Comparison of ENCODE assay signal across 18 mouse cellular contexts in genomic region chr12:99268954-99269353, GRCm38 (mm10).
DNase-seq lines count a peak whose midpoint lies in the region; ATAC-seq and TF ChIP-seq lines count a peak whose summit lies in the region.
"Had no signal": no experiment of that assay in that cellular context is flagged by ENCODE, and none has a peak within 500 bp of the region (broad histone marks: within the 10 kb centered on the region; RNA-seq: fewer than 3 reads in every experiment).

No protein-coding gene starts in this region.

- peaks cover 10% of the 10 kb centered on the region; the same call in 1 of the 2 replicates for H3K4me1 ChIP-seq in forebrain, embryonic 11.5 days (replicated peaks; ENCODE audit: control insufficient read depth, insufficient read depth, low read length)
- H3K4me1 ChIP-seq in forebrain, embryonic 15.5 days: peaks cover 20% of the 10 kb centered on the region
- H3K4me1 ChIP-seq in heart, embryonic 12.5 days (replicated peaks): peaks cover 51% of the 10 kb centered on the region
- peaks cover 39% of the 10 kb centered on the region for H3K4me1 ChIP-seq in hindbrain, embryonic 13.5 days (replicated peaks)
- H3K4me1 ChIP-seq in hindbrain, postnatal 0 days (ENCODE audit: insufficient read depth, low read length): peaks cover 18% of the 10 kb centered on the region; the same call in 1 of the 2 replicates
- 0 out of 2 replicates have a peak, but pooled peaks cover 2% of the 10 kb centered on the region for H3K4me1 ChIP-seq in stomach, embryonic 15.5 days
- no peaks in the 10 kb centered on the region for H3K4me1 ChIP-seq in stomach, postnatal 0 days (replicated peaks; ENCODE audit: control insufficient read depth, insufficient read depth)
- H3K4me1 ChIP-seq: limb, embryonic 15.5 days had no signal

- H3K27ac ChIP-seq in forebrain, embryonic 11.5 days (ENCODE audit: low read depth, low read length): no peak overlapping the region
- H3K27ac ChIP-seq in forebrain, embryonic 15.5 days (replicated peaks): no peak overlapping the region
- H3K27ac ChIP-seq in heart, embryonic 12.5 days (ENCODE audit: poor library complexity, severe bottlenecking): peak overlapping the region; percentile 71
- H3K27ac ChIP-seq in hindbrain, embryonic 13.5 days: peak overlapping the region; percentile 32; the same call in 1 of the 2 replicates
- no peak overlapping the region for H3K27ac ChIP-seq in hindbrain, postnatal 0 days
- no peak overlapping the region for H3K27ac ChIP-seq in stomach, embryonic 15.5 days
- H3K27ac ChIP-seq in stomach, postnatal 0 days (replicated peaks): no peak overlapping the region
- H3K27ac ChIP-seq: hindbrain, embryonic 14.5 days; kidney, postnatal 0 days; limb, embryonic 15.5 days; liver, embryonic 14.5 days; lung, embryonic 15.5 days; macrophage had no signal

- no peaks in the 10 kb centered on the region for H3K9me3 ChIP-seq in forebrain, embryonic 11.5 days (ENCODE audit: control insufficient read depth, low read length)
- H3K9me3 ChIP-seq in forebrain, embryonic 15.5 days: no peaks in the 10 kb centered on the region
- no peaks in the 10 kb centered on the region for H3K9me3 ChIP-seq in heart, embryonic 12.5 days (replicated peaks)
- no peaks in the 10 kb centered on the region for H3K9me3 ChIP-seq in hindbrain, embryonic 13.5 days
- no peaks in the 10 kb centered on the region for H3K9me3 ChIP-seq in hindbrain, postnatal 0 days (ENCODE audit: low read length)
- no peaks in the 10 kb centered on the region for H3K9me3 ChIP-seq in stomach, embryonic 15.5 days
- H3K9me3 ChIP-seq in stomach, postnatal 0 days (ENCODE audit: control insufficient read depth, low read length): no peaks in the 10 kb centered on the region
- H3K9me3 ChIP-seq: limb, embryonic 15.5 days; lung, embryonic 15.5 days had no signal

- intact Hi-C loops in heart, postnatal 36 days (cut with DNase I): no loop called here

- no peak overlapping the region for H3K9ac ChIP-seq in forebrain, embryonic 11.5 days (ENCODE audit: low read length)
- H3K9ac ChIP-seq in forebrain, embryonic 15.5 days (replicated peaks): no peak overlapping the region
- H3K9ac ChIP-seq in heart, embryonic 12.5 days: no peak overlapping the region; the same call in 1 of the 2 replicates
- no peak overlapping the region for H3K9ac ChIP-seq in hindbrain, embryonic 13.5 days
- H3K9ac ChIP-seq in hindbrain, postnatal 0 days (replicated peaks; ENCODE audit: low read length): no peak overlapping the region
- no peak overlapping the region for H3K9ac ChIP-seq in stomach, embryonic 15.5 days
- no peak overlapping the region for H3K9ac ChIP-seq in stomach, postnatal 0 days (ENCODE audit: low read length)
- H3K9ac ChIP-seq: hindbrain, embryonic 14.5 days; limb, embryonic 15.5 days; liver, embryonic 14.5 days; lung, embryonic 15.5 days had no signal

- 45% methylated on average over 11 of the region's 11 CpGs for WGBS in forebrain, embryonic 11.5 days
- 19% methylated on average over 11 of the region's 11 CpGs for WGBS in forebrain, embryonic 15.5 days
- 85% methylated on average over 11 of the region's 11 CpGs for WGBS in heart, embryonic 12.5 days
- WGBS in hindbrain, embryonic 13.5 days: 47% methylated on average over 11 of the region's 11 CpGs
- WGBS in hindbrain, postnatal 0 days: 59% methylated on average over 11 of the region's 11 CpGs
- WGBS in stomach, embryonic 15.5 days: 86% methylated on average over 11 of the region's 11 CpGs
- WGBS in stomach, postnatal 0 days: 79% methylated on average over 11 of the region's 11 CpGs

- no peak overlapping the region for H3K4me3 ChIP-seq in forebrain, embryonic 11.5 days (ENCODE audit: low read depth, low read length)
- H3K4me3 ChIP-seq in forebrain, embryonic 15.5 days: no peak overlapping the region
- H3K4me3 ChIP-seq in heart, embryonic 12.5 days: no peak overlapping the region
- H3K4me3 ChIP-seq in hindbrain, embryonic 13.5 days: no peak overlapping the region
- no peak overlapping the region for H3K4me3 ChIP-seq in hindbrain, postnatal 0 days (ENCODE audit: low read length)
- no peak overlapping the region for H3K4me3 ChIP-seq in stomach, embryonic 15.5 days (replicated peaks)
- no peak overlapping the region for H3K4me3 ChIP-seq in stomach, postnatal 0 days (ENCODE audit: low read depth, low read length)
- H3K4me3 ChIP-seq: limb, embryonic 15.5 days; lung, embryonic 15.5 days had no signal

- no peak for TF ChIP-seq CTCF in hindbrain, postnatal 0 days (IDR thresholded peaks at IDR 0.05; ENCODE audit: low read depth)
- no peak for TF ChIP-seq CTCF in stomach, postnatal 0 days (IDR thresholded peaks at IDR 0.05; ENCODE audit: low read depth)

- no peak for TF ChIP-seq EP300 in stomach, postnatal 0 days (optimal IDR thresholded peaks at IDR 0.05)

- peak; percentile 31; the same call in 1 of the 2 replicates for ATAC-seq in forebrain, embryonic 11.5 days (replicated peaks; ENCODE audit: low FRiP score)
- no peak for ATAC-seq in forebrain, embryonic 15.5 days (replicated peaks)
- ATAC-seq in heart, embryonic 12.5 days (ENCODE audit: insufficient number of reproducible peaks, low FRiP score): no peak
- no peak for ATAC-seq in hindbrain, embryonic 13.5 days (ENCODE audit: low FRiP score)
- no peak for ATAC-seq in hindbrain, postnatal 0 days
- peak; percentile 35; the same call in 1 of the 2 replicates for ATAC-seq in stomach, embryonic 15.5 days (ENCODE audit: insufficient read depth, low FRiP score, low read depth)
- ATAC-seq in stomach, postnatal 0 days (ENCODE audit: low FRiP score, low TSS enrichment): no peak

- no peaks in the 10 kb centered on the region for H3K36me3 ChIP-seq in forebrain, embryonic 11.5 days (ENCODE audit: control insufficient read depth, insufficient read depth, low read length)
- H3K36me3 ChIP-seq in forebrain, embryonic 15.5 days: no peaks in the 10 kb centered on the region
- H3K36me3 ChIP-seq in heart, embryonic 12.5 days: no peaks in the 10 kb centered on the region
- 0 out of 2 replicates have a peak, but pooled peaks cover 2% of the 10 kb centered on the region for H3K36me3 ChIP-seq in hindbrain, embryonic 13.5 days
- H3K36me3 ChIP-seq in hindbrain, postnatal 0 days (ENCODE audit: insufficient read depth, low read length): no peaks in the 10 kb centered on the region
- no peaks in the 10 kb centered on the region for H3K36me3 ChIP-seq in stomach, embryonic 15.5 days
- H3K36me3 ChIP-seq in stomach, postnatal 0 days (ENCODE audit: control insufficient read depth, insufficient read depth, low read length): no peaks in the 10 kb centered on the region
- H3K36me3 ChIP-seq: lung, embryonic 15.5 days had no signal

- H3K27me3 ChIP-seq in forebrain, embryonic 11.5 days (ENCODE audit: control insufficient read depth, insufficient read depth, low read length): no peaks in the 10 kb centered on the region
- no peaks in the 10 kb centered on the region for H3K27me3 ChIP-seq in forebrain, embryonic 15.5 days
- no peaks in the 10 kb centered on the region for H3K27me3 ChIP-seq in heart, embryonic 12.5 days (replicated peaks)
- no peaks in the 10 kb centered on the region for H3K27me3 ChIP-seq in hindbrain, embryonic 13.5 days
- no peaks in the 10 kb centered on the region for H3K27me3 ChIP-seq in hindbrain, postnatal 0 days (ENCODE audit: insufficient read depth, low read length)
- H3K27me3 ChIP-seq in stomach, embryonic 15.5 days (replicated peaks): no peaks in the 10 kb centered on the region
- no peaks in the 10 kb centered on the region for H3K27me3 ChIP-seq in stomach, postnatal 0 days (ENCODE audit: control insufficient read depth, insufficient read depth, low read length)
- H3K27me3 ChIP-seq: limb, embryonic 15.5 days; lung, embryonic 15.5 days had no signal

- no peak overlapping the region for H3K4me2 ChIP-seq in forebrain, embryonic 11.5 days (ENCODE audit: low read depth, low read length, severe bottlenecking)
- no peak overlapping the region for H3K4me2 ChIP-seq in forebrain, embryonic 15.5 days (replicated peaks)
- H3K4me2 ChIP-seq in heart, embryonic 12.5 days: peak overlapping the region; percentile 33; the same call in 1 of the 2 replicates
- H3K4me2 ChIP-seq in hindbrain, embryonic 13.5 days: no peak overlapping the region
- no peak overlapping the region for H3K4me2 ChIP-seq in hindbrain, postnatal 0 days (ENCODE audit: low read depth, low read length)
- no peak overlapping the region for H3K4me2 ChIP-seq in stomach, embryonic 15.5 days
- H3K4me2 ChIP-seq in stomach, postnatal 0 days (replicated peaks; ENCODE audit: low read depth): no peak overlapping the region
- H3K4me2 ChIP-seq: hindbrain, embryonic 14.5 days; limb, embryonic 15.5 days; lung, embryonic 15.5 days had no signal

- DNase-seq in forebrain, embryonic 11.5 days (ENCODE audit: low spot score): no peak
- no peak for DNase-seq in heart, postnatal 36 days
- DNase-seq in hindbrain, postnatal 0 days (ENCODE audit: low spot score): no peak
- DNase-seq in stomach, postnatal 0 days (ENCODE audit: low spot score): no peak
- DNase-seq: cerebellum, adult 18-20 months; cerebellum, postnatal 14 days; left cerebral cortex, postnatal 4 days; thymus, postnatal 25 days had no signal

Comparison
In these comparisons a context has a peak if more than half of its experiments do, and no peak if none do; other contexts are left out.
1. ATAC-seq: peak in forebrain, embryonic 11.5 days (single experiment) and stomach, embryonic 15.5 days (single experiment); none in forebrain, embryonic 15.5 days (single experiment), heart, embryonic 12.5 days (single experiment), hindbrain, embryonic 13.5 days (single experiment), hindbrain, postnatal 0 days (single experiment) and stomach, postnatal 0 days (single experiment).
2. H3K27ac ChIP-seq: peak in heart, embryonic 12.5 days (single experiment) and hindbrain, embryonic 13.5 days (single experiment); none in forebrain, embryonic 11.5 days (single experiment), forebrain, embryonic 15.5 days (single experiment), hindbrain, postnatal 0 days (single experiment), stomach, embryonic 15.5 days (single experiment) and stomach, postnatal 0 days (single experiment).